Mouse (Mus musculus) heart, embryonic 13.5 days (tissue): ENCODE results near the gene Bola2. TPM values are rescaled to one million over a fixed set of nuclear protein-coding genes. Genes with fewer than 3 reads are reported as not detected.

Source experiments
- ATAC-seq: fragments of 200-750 bp; cut with Nextera tagmentation; 2 replicates; pipeline ENCODE4 v1.8.0; 2017; ENCODE audit warnings: moderate TSS enrichment; ENCODE audit not compliant: insufficient number of reproducible peaks, low FRiP score, low TSS enrichment; ENCODE audit errors: extremely low read depth
- H3K27ac ChIP-seq: fragments of 300-500 bp; sonication (generic); replicated peaks from 2 replicates; pipeline ENCODE4 v1.5.1; 2015; ENCODE audit warnings: moderate library complexity, mild to moderate bottlenecking, inconsistent platforms
- H3K27me3 ChIP-seq: fragments of 300-500 bp; sonication (generic); replicated peaks from 2 replicates; pipeline ENCODE4 v1.6.1; 2015; ENCODE audit warnings: mild to moderate bottlenecking, inconsistent platforms
- H3K36me3 ChIP-seq: fragments of 300-500 bp; sonication (generic); 2 replicates; pipeline ENCODE4 v1.6.1; 2015; ENCODE audit warnings: mild to moderate bottlenecking, inconsistent platforms
- H3K4me1 ChIP-seq: fragments of 300-500 bp; sonication (generic); 2 replicates; pipeline ENCODE4 v1.6.1; 2015; ENCODE audit warnings: inconsistent platforms
- H3K4me2 ChIP-seq: fragments of 300-500 bp; sonication (generic); 2 replicates; pipeline ENCODE4 v1.6.1; 2015; ENCODE audit warnings: inconsistent platforms, mild to moderate bottlenecking, moderate library complexity
- H3K4me3 ChIP-seq: fragments of 300-500 bp; sonication (generic); 2 replicates; pipeline ENCODE4 v1.5.1; 2015; ENCODE audit warnings: moderate library complexity, mild to moderate bottlenecking, inconsistent platforms
- H3K9ac ChIP-seq: fragments of 300-500 bp; sonication (generic); 2 replicates; pipeline ENCODE4 v1.6.1; 2015; ENCODE audit warnings: inconsistent platforms, mild to moderate bottlenecking, moderate library complexity
- H3K9me3 ChIP-seq: fragments of 300-500 bp; sonication (generic); 2 replicates; pipeline ENCODE4 v1.6.1; 2016; ENCODE audit warnings: inconsistent platforms
- WGBS: fragments of 180-500 bp; shearing (Covaris S2); methylation state at CpG from one replicate; pipeline ENCODE4 v1.1.7; 2015; ENCODE audit warnings: mixed read lengths; 5-methylcytosine and 5-hydroxymethylcytosine counted together
- polyA plus RNA-seq: library from polyadenylated mRNA; unstranded; fragments of >200 nt; fragmentation: Nextera tagmentation; extraction: Ambion mirVana; gene quantifications from 2 replicates; pipeline ENCODE4 v1.2.1, GENCODE M21; 2015

Bola2 gene
- polyA plus RNA-seq, 1 experiment from 2014 or later, result 109 TPM

DNA sequence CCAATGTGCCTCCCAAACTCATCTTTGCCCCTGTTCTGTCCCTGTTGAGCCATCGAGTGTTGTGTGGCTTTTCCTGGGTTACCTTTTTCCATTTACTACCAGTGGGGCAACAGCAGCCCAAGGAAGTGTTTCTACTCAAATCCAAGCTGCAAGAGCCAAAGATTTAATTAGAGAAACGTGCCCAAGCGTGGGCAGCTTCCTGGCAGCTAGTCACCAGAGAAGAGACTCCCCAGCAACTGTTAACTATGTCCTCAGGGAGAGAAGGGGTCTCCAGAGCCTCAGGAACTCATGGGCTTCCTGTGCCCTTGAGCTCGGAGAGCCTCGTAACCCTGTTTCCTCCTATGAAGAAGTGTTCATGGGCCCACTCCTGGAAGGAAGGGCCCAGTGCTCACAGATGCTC lies 45.8 kb downstream of the Bola2 start:
- no peak overlapping the region for H3K27ac ChIP-seq
- H3K9me3 ChIP-seq, result no peaks in the 10 kb centered on the region
- no peak overlapping the region for H3K4me3 ChIP-seq
- no peak overlapping the region for H3K4me2 ChIP-seq
- H3K27me3 ChIP-seq, result no peaks in the 10 kb centered on the region
- H3K9ac ChIP-seq, result no peak overlapping the region
- H3K4me1 ChIP-seq, result no peaks in the 10 kb centered on the region
- no peak for ATAC-seq
- WGBS, result 61% methylated on average over 5 of the region's 5 CpGs
- H3K36me3 ChIP-seq, result no peaks in the 10 kb centered on the region

GRCm38 (mm10) chr7:126741452-126741851 lies 46.3 kb downstream of the Bola2 start:
- no peak for ATAC-seq

DNA sequence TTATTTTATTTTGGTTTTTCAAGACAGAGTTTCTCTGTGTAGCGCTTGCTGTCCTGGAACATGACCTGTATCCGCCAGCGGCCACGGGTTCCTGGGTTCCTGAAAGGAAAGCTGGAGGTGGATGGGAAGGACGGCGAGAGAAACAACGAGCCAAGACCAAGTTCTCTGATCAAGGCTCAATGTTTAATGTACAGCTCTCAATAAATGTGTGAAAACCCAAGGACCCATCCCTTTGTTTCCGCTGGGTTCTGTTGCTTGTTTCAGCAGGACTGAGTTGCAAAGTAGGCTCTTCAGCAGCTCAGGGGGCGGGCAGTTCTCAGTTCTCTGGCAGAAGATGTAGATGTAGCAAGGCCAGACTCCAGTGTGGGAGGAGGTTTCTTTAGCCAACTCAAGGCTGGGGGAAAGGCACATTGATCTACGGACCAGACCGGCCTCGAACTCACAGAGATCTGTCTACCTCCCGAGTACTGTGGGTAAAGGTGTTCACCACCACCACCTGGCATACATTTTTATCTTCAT lies 46.8 kb downstream of the Bola2 start:
- Histone ChIP-seq H3K4me3 (no peak overlapping the region), H3K27ac (no peak overlapping the region), H3K9me3 (no peaks in the 10 kb centered on the region), H3K4me2 (no peak overlapping the region), H3K27me3 (no peaks in the 10 kb centered on the region), H3K4me1 (no peaks in the 10 kb centered on the region), H3K36me3 (no peaks in the 10 kb centered on the region), H3K9ac (no peak overlapping the region)
- 87% methylated on average over 13 of the region's 13 CpGs for WGBS
- ATAC-seq, result no peak

More at GRCm38 (mm10) chr7:126741452-126741851, 46.3 kb downstream of the Bola2 start:
- H3K4me1 ChIP-seq, result no peaks in the 10 kb centered on the region
- no peak overlapping the region for H3K4me3 ChIP-seq
- no peak overlapping the region for H3K4me2 ChIP-seq
- no peak overlapping the region for H3K9ac ChIP-seq
- H3K36me3 ChIP-seq, result no peaks in the 10 kb centered on the region
- no peaks in the 10 kb centered on the region for H3K27me3 ChIP-seq
- WGBS, result 73% methylated on average over 5 of the region's 5 CpGs
- H3K9me3 ChIP-seq, result no peaks in the 10 kb centered on the region
- no peak overlapping the region for H3K27ac ChIP-seq

- no peaks in the 10 kb centered on the region for H3K4me1 ChIP-seq
- no peak overlapping the region for H3K27ac ChIP-seq
- H3K36me3 ChIP-seq, result no peaks in the 10 kb centered on the region
- H3K9ac ChIP-seq, result no peak overlapping the region
- no peaks in the 10 kb centered on the region for H3K9me3 ChIP-seq
- H3K4me2 ChIP-seq, result no peak overlapping the region
- ATAC-seq, result no peak
- no peak overlapping the region for H3K4me3 ChIP-seq
- 68% methylated on average over 12 of the region's 12 CpGs for WGBS
- H3K27me3 ChIP-seq, result no peaks in the 10 kb centered on the region
Measured at GRCm38 (mm10) chr7:126746066-126746465, 50.9 kb downstream of the Bola2 start.

DNA sequence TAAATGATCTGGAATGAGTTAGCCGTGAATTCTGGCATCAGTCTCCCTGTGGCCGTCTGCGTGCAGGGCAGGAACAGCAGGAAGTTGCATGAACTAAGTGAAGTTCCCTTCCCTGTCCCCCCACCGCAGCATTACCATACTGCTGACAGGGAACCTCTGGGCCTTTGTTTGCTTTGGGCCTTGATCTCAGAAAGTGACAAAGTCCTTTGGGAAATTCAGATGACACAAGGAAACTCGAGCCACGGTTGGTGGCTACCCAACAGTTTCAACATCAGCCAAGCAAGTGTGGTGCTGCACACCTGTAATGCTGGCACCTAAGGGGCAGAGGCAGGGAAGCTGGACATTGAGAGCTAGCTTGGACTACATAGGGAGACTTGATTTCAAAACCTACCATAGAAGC lies 51.6 kb downstream of the Bola2 start:
- Histone ChIP-seq H3K9me3 (no peaks in the 10 kb centered on the region), H3K36me3 (no peaks in the 10 kb centered on the region), H3K4me2 (no peak overlapping the region), H3K4me1 (no peaks in the 10 kb centered on the region), H3K27ac (no peak overlapping the region), H3K9ac (no peak overlapping the region), H3K4me3 (no peak overlapping the region), H3K27me3 (no peaks in the 10 kb centered on the region)
- 29% methylated on average over 6 of the region's 6 CpGs for WGBS
- ATAC-seq, result no peak

DNA sequence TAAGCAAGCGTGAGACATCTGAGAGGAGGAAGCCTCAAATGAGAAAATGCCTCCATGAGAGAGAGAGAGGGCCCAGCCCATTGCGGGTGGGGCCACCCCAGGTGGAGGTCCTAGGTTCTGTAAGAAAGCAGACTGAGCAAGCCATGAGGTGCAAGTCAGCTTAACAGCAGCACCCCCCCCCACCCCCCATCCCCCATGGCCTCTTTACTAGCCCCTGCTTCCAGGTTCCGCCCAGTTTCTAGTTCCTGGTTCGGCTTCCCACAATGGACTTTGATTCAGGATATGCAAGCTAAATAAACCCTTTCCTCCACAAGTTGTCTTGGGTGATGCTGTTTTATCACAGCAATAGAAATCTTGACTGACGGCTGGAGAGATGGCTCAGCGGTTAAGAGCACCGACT lies 53.6 kb downstream of the Bola2 start:
- Histone ChIP-seq H3K4me1 (no peaks in the 10 kb centered on the region), H3K27ac (no peak overlapping the region), H3K9ac (no peak overlapping the region), H3K4me3 (no peak overlapping the region), H3K36me3 (no peaks in the 10 kb centered on the region), H3K4me2 (no peak overlapping the region), H3K9me3 (no peaks in the 10 kb centered on the region), H3K27me3 (no peaks in the 10 kb centered on the region)
- ATAC-seq, result no peak
- 63% methylated on average over 7 of the region's 7 CpGs for WGBS

Other genes starting within 250 kb of the Bola2 start
- gene Atp2a1, start 232.3 kb upstream of the Bola2 start, polyA plus RNA-seq, result 1.3 and 2.2 TPM in 2 replicates
- 40.7 and 41.2 TPM in 2 replicates for gene Sh2b1, start 220.0 kb upstream of the Bola2 start, polyA plus RNA-seq
- gene Tufm, start 208.0 kb upstream of the Bola2 start, polyA plus RNA-seq, result 160 and 181 TPM in 2 replicates
- 32.8 and 36.1 TPM in 2 replicates for gene Atxn2l, start 192.0 kb upstream of the Bola2 start, polyA plus RNA-seq
- gene Eif3c, start 129.0 kb upstream of the Bola2 start, polyA plus RNA-seq, result 129 and 135 TPM in 2 replicates
- gene Apobr, start 110.5 kb upstream of the Bola2 start, polyA plus RNA-seq, result 0.15 and 0.33 TPM in 2 replicates
- gene Cln3, start 109.6 kb upstream of the Bola2 start, polyA plus RNA-seq, result 19.4 and 22.1 TPM in 2 replicates
- not detected in 2 replicates for gene Il27, start 100.5 kb upstream of the Bola2 start, polyA plus RNA-seq
- gene Nupr1, start 64.5 kb upstream of the Bola2 start, polyA plus RNA-seq, result 6.2 and 9.3 TPM in 2 replicates
- gene Sgf29, start 46.1 kb upstream of the Bola2 start, polyA plus RNA-seq, result 27.7 and 28.8 TPM in 2 replicates
- gene Sult1a1, start 19.0 kb upstream of the Bola2 start, polyA plus RNA-seq, result 5.8 and 6.2 TPM in 2 replicates
- 6.9 and 7.1 TPM in 2 replicates for gene Slx1b, start 383 bp downstream of the Bola2 start, polyA plus RNA-seq
- 11.8 and 16.6 TPM in 2 replicates for gene Coro1a, start 12.4 kb downstream of the Bola2 start, polyA plus RNA-seq
- gene Mapk3, start 64.2 kb downstream of the Bola2 start, polyA plus RNA-seq, result 57.5 and 65.5 TPM in 2 replicates
- 1.2 and 1.4 TPM in 2 replicates for gene Gdpd3, start 70.9 kb downstream of the Bola2 start, polyA plus RNA-seq
- 79.1 and 86.2 TPM in 2 replicates for gene Ypel3, start 81.6 kb downstream of the Bola2 start, polyA plus RNA-seq
- gene Tbx6, start 86.1 kb downstream of the Bola2 start, polyA plus RNA-seq, result 0.32 and 0.33 TPM in 2 replicates
- 151 and 166 TPM in 2 replicates for gene Ppp4c, start 97.1 kb downstream of the Bola2 start, polyA plus RNA-seq
- gene Fam57b, start 102.3 kb downstream of the Bola2 start, polyA plus RNA-seq, result 0.29 and 0.32 TPM in 2 replicates
- not detected in 2 replicates for gene 4930451I11Rik, start 136.2 kb downstream of the Bola2 start, polyA plus RNA-seq
- 0.15 and 0.17 TPM in 2 replicates for gene Doc2a, start 152.0 kb downstream of the Bola2 start, polyA plus RNA-seq
- 18.8 and 23.1 TPM in 2 replicates for gene Hirip3, start 166.6 kb downstream of the Bola2 start, polyA plus RNA-seq
- gene Ino80e, start 167.0 kb downstream of the Bola2 start, polyA plus RNA-seq, result 55.6 and 55.8 TPM in 2 replicates
- gene Taok2, start 189.3 kb downstream of the Bola2 start, polyA plus RNA-seq, result 31.8 and 32.1 TPM in 2 replicates
- gene Tmem219, start 227.5 kb downstream of the Bola2 start, polyA plus RNA-seq, result 20.4 and 21.5 TPM in 2 replicates
- 13.1 and 14.0 TPM in 2 replicates for gene Kctd13, start 233.5 kb downstream of the Bola2 start, polyA plus RNA-seq